Mouse (Mus musculus) cerebellum, adult 2 months (tissue): ENCODE data around the gene Ankk1.

ENCODE experiments used
- CTCF ChIP-seq: fragments of 200-500 bp; IDR thresholded peaks from 2 replicates; pipeline ENCODE4 v1.5.1; 2011; ENCODE audit warnings: low read depth, mild to moderate bottlenecking, control low read depth, low read length, moderate library complexity, borderline replicate concordance; ENCODE audit not compliant: insufficient read depth
- POLR2A ChIP-seq: fragments of 200-500 bp; IDR thresholded peaks from 2 replicates; pipeline ENCODE4 v1.6.1; 2011; ENCODE audit warnings: low read length, control low read depth, borderline replicate concordance; ENCODE audit not compliant: insufficient read depth

- TF ChIP-seq POLR2A (no peak), CTCF (no peak)
Measured at GRCm38 (mm10) chr9:49452396-49452795, 25.6 kb upstream of the Ankk1 start.
